Mouse (Mus musculus) kidney, adult 2 months (tissue): ENCODE data around the gene Spaca4.

ENCODE experiments used
- CTCF ChIP-seq: fragments of 200-500 bp; conservative IDR thresholded peaks from 2 replicates; pipeline ENCODE4 v1.5.1; 2011; ENCODE audit warnings: low read depth, mild to moderate bottlenecking, control low read depth, low read length, moderate library complexity, mixed read lengths; ENCODE audit not compliant: insufficient read depth, insufficient read length
- POLR2A ChIP-seq: fragments of 200-500 bp; IDR thresholded peaks from one replicate; pipeline ENCODE4 v1.6.1; 2011; ENCODE audit warnings: low read depth, low read length, control low read depth

- TF ChIP-seq POLR2A (no peak), CTCF (no peak)
These were observed 18.8 kb upstream of the Spaca4 start for GRCm38 (mm10) chr7:45744387-45744786.
